Mouse (Mus musculus) midbrain, embryonic 16.5 days (tissue): ENCODE results near the gene Ghrhr. TPM values are rescaled to one million over a fixed set of nuclear protein-coding genes. Genes with fewer than 3 reads are reported as not detected.

Experiments used
- ATAC-seq: fragments of 200-750 bp; cut with Nextera tagmentation; 2 replicates; pipeline ENCODE4 v1.8.0; 2017; ENCODE audit warnings: moderate TSS enrichment
- H3K27ac ChIP-seq: fragments of 300-500 bp; sonication (generic); 2 replicates; pipeline ENCODE4 v1.5.1; 2014; ENCODE audit warnings: mild to moderate bottlenecking, low read length, mixed read lengths
- H3K27me3 ChIP-seq: fragments of 300-500 bp; sonication (generic); 2 replicates; pipeline ENCODE4 v1.6.1; 2014; ENCODE audit warnings: low read depth, low read length, mixed read lengths; ENCODE audit not compliant: control insufficient read depth, insufficient read depth
- H3K36me3 ChIP-seq: fragments of 300-500 bp; sonication (generic); 2 replicates; pipeline ENCODE4 v1.6.1; 2014; ENCODE audit warnings: mild to moderate bottlenecking, low read length, moderate library complexity, mixed read lengths; ENCODE audit not compliant: control insufficient read depth, insufficient read depth
- H3K4me1 ChIP-seq: fragments of 300-500 bp; sonication (generic); 2 replicates; pipeline ENCODE4 v1.6.1; 2014; ENCODE audit warnings: mild to moderate bottlenecking, low read length, mixed read lengths; ENCODE audit not compliant: control insufficient read depth, insufficient read depth
- H3K4me2 ChIP-seq: fragments of 300-500 bp; sonication (generic); 2 replicates; pipeline ENCODE4 v1.6.1; 2014; ENCODE audit warnings: mild to moderate bottlenecking, low read length, mixed read lengths
- H3K4me3 ChIP-seq: fragments of 300-500 bp; sonication (generic); 2 replicates; pipeline ENCODE4 v1.5.1; 2014; ENCODE audit warnings: low read depth, mild to moderate bottlenecking, low read length, moderate library complexity, mixed read lengths
- H3K9ac ChIP-seq: fragments of 300-500 bp; sonication (generic); 2 replicates; pipeline ENCODE4 v1.6.1; 2014; ENCODE audit warnings: low read depth, low read length, mixed read lengths
- H3K9me3 ChIP-seq: fragments of 300-500 bp; sonication (generic); replicated peaks from 2 replicates; pipeline ENCODE4 v1.6.1; 2014; ENCODE audit warnings: mild to moderate bottlenecking, low read length, mixed read lengths; ENCODE audit not compliant: control insufficient read depth, poor library complexity, severe bottlenecking
- WGBS: fragments of 180-500 bp; shearing (Covaris S2); extraction: QIAGEN DNeasy Blood & Tissue Kit; methylation state at CpG from one replicate; pipeline ENCODE4 v1.1.7; 2014; 5-methylcytosine and 5-hydroxymethylcytosine counted together
- polyA plus RNA-seq: library from polyadenylated mRNA; unstranded; fragments of >200 nt; fragmentation: Nextera tagmentation; extraction: Ambion mirVana; gene quantifications from 2 replicates; pipeline ENCODE4 v1.2.1, GENCODE M21; 2015

Gene Ghrhr
- polyA plus RNA-seq, 1 experiment from 2014 or later = not detected

GRCm38 (mm10) chr6:55381966-55382365 lies 5.9 kb downstream of the Ghrhr start:
- 75% methylated on average over 4 of the region's 4 CpGs for WGBS
- H3K4me1 ChIP-seq = no peaks in the 10 kb centered on the region
- no peak overlapping the region for H3K4me3 ChIP-seq
- no peak overlapping the region for H3K4me2 ChIP-seq
- no peak overlapping the region for H3K9ac ChIP-seq
- no peaks in the 10 kb centered on the region for H3K27me3 ChIP-seq
- ATAC-seq = no peak
- H3K27ac ChIP-seq = no peak overlapping the region
- H3K9me3 ChIP-seq = no peaks in the 10 kb centered on the region
- no peaks in the 10 kb centered on the region for H3K36me3 ChIP-seq

DNA sequence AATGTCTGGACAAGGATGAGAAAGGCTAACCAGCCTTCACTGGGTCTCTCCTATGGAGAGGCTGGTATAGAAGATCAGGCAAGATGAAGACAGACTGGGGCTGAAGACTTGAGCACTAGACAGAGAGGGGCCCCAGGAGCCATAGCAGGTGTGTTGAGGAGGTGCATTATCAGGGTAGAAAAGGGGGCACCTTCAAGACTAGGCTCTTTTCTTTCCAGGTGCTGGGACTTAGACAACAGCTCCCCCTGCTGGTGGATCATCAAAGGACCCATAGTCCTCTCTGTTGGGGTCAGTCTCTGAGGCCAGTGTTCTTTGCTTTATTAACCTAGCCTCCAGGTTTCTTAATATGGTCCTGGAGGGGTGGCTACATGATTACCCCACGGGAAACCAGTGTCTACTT lies 7.8 kb downstream of the Ghrhr start:
- Histone ChIP-seq H3K27ac (no peak overlapping the region), H3K4me2 (no peak overlapping the region), H3K36me3 (no peaks in the 10 kb centered on the region), H3K4me1 (no peaks in the 10 kb centered on the region; the same call in 1 of the 2 replicates), H3K4me3 (no peak overlapping the region), H3K9me3 (no peaks in the 10 kb centered on the region), H3K27me3 (no peaks in the 10 kb centered on the region), H3K9ac (no peak overlapping the region)
- WGBS = 7% methylated on average over 1 of the region's 1 CpGs
- no peak for ATAC-seq

- Histone ChIP-seq H3K27me3 (no peaks in the 10 kb centered on the region), H3K4me3 (no peak overlapping the region), H3K9me3 (no peaks in the 10 kb centered on the region), H3K4me2 (no peak overlapping the region), H3K9ac (no peak overlapping the region), H3K36me3 (no peaks in the 10 kb centered on the region), H3K27ac (no peak overlapping the region), H3K4me1 (no peaks in the 10 kb centered on the region; the same call in 1 of the 2 replicates)
- no peak for ATAC-seq
- 85% methylated on average over 5 of the region's 5 CpGs for whole genome bisulfite sequencing
Observed at GRCm38 (mm10) chr6:55384356-55384951, 8.4 kb downstream of the Ghrhr start.

DNA sequence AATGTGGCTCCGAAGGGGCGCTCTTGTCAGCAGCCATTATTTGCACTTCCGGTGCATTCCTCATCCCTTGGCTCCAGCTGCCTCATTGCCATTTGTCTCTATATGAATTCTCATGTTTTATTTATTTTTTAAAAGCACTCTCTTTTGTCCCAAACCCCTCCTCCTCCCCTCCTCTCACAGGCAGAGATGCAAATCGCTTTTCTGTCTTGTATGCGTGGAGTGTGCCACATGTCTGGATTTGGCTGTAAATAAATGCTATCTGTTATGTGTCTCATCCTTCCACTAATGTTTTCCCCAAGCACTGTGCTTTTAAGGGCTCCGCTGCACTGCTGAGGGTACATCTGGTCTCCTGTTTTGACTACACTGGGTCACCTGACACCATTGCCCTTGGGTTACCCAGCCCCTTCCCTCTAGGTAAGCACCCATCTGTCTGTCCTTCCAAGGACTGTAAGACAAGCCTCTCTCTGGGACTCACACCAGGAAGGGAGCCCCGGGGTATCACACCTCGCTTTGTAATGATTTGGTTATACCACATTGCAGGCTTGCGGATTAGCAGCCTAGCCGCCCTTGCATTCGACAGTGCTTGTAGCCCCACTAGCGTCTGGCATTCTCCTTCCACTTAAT lies 12.6 kb downstream of the Ghrhr start:
- 0 out of 2 replicates have a peak, but pooled peaks have one; percentile 15 for ATAC-seq
- Histone ChIP-seq H3K27me3 (no peaks in the 10 kb centered on the region), H3K4me2 (no peak overlapping the region), H3K4me3 (no peak overlapping the region), H3K9ac (no peak overlapping the region), H3K27ac (no peak overlapping the region), H3K36me3 (no peaks in the 10 kb centered on the region), H3K4me1 (peaks cover 7% of the 10 kb centered on the region), H3K9me3 (no peaks in the 10 kb centered on the region)
- WGBS = 29% methylated on average over 12 of the region's 12 CpGs

GRCm38 (mm10) chr6:55389321-55389720 lies 13.2 kb downstream of the Ghrhr start:
- Histone ChIP-seq H3K27me3 (no peaks in the 10 kb centered on the region), H3K4me3 (no peak overlapping the region), H3K4me2 (no peak overlapping the region), H3K9ac (no peak overlapping the region), H3K4me1 (peaks cover 7% of the 10 kb centered on the region), H3K27ac (no peak overlapping the region), H3K36me3 (no peaks in the 10 kb centered on the region), H3K9me3 (no peaks in the 10 kb centered on the region)
- 71% methylated on average over 5 of the region's 5 CpGs for WGBS
- no peak for ATAC-seq

- H3K4me3 ChIP-seq = no peak overlapping the region
- H3K27me3 ChIP-seq = no peaks in the 10 kb centered on the region
- H3K9me3 ChIP-seq = no peaks in the 10 kb centered on the region
- H3K36me3 ChIP-seq = no peaks in the 10 kb centered on the region
- H3K4me1 ChIP-seq = peaks cover 15% of the 10 kb centered on the region
- WGBS = 30% methylated on average over 4 of the region's 4 CpGs
- peak; percentile 34; the same call in 1 of the 2 replicates for ATAC-seq
- H3K27ac ChIP-seq = no peak overlapping the region
- H3K9ac ChIP-seq = no peak overlapping the region
- H3K4me2 ChIP-seq = no peak overlapping the region
Observed at GRCm38 (mm10) chr6:55391814-55392213, 15.7 kb downstream of the Ghrhr start.

DNA sequence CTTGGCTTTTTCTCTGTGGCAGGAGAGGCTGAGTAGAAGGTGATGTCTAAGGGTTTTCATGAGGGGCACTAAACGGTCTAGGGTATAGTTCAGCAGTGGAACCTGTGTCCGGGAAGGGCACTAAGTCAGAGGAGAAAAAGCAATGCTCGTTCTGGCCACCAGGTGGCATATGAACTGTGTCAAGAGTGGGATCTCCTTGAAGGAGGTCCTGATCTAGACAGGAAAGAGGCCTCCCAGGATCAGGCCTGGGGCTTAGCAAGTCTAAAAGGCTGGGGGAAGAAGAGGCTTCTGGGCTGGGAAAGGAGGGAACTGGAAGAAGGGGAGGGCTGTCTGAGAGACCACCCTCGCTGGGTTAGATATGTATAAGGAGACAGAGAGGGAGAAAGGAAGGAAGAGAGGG lies 16.4 kb downstream of the Ghrhr start:
- ATAC-seq = peak; percentile 33; the same call in 1 of the 2 replicates
- H3K4me2 ChIP-seq = no peak overlapping the region
- 11% methylated on average over 4 of the region's 4 CpGs for WGBS
- H3K4me3 ChIP-seq = no peak overlapping the region
- no peak overlapping the region for H3K9ac ChIP-seq
- no peaks in the 10 kb centered on the region for H3K9me3 ChIP-seq
- no peak overlapping the region for H3K27ac ChIP-seq
- H3K36me3 ChIP-seq = no peaks in the 10 kb centered on the region
- H3K27me3 ChIP-seq = no peaks in the 10 kb centered on the region
- H3K4me1 ChIP-seq = peaks cover 16% of the 10 kb centered on the region

DNA sequence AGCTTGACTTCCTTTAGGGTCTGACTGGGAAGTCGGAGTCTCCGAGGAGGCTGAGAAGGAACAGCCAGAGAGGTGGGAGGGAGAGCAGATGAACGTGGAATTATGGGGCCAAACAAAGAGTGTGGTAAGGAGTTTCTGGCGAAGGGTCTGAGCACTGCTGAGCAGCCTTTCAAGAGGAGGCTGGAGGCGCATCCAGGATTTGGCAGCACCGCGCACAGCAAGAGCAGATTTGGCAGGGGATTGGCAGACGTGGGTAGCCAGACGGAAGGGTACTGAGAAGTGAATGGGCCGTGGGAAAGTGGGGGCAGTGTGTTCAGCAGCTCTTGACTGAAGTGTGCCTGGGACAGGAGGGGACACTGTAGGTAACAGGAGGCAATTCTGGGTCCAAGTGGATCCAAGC lies 18.8 kb downstream of the Ghrhr start:
- WGBS = 57% methylated on average over 10 of the region's 10 CpGs
- ATAC-seq = no peak

DNA sequence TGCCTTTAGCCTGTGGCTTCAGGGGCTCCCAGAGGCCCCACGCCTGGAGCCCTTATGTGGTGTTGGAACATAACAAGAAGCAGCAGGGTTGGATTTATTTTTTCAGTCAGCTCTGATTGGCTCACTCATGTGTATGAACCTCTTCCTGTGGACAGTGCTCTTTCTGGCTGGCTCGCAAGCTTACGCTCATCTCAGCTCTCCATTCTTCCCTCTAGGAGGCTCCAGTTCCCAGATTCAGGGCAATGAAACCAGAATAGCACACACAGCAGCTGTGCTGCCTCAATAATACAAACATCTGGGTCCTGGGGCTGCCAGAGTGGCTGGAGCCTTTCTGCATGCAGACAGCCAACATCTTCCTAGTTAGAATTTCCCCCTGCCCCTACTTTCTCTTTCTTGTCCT lies 20.1 kb downstream of the Ghrhr start:
- 54% methylated on average over 3 of the region's 3 CpGs for WGBS

More for the DNA sequence above, 18.8 kb downstream of the Ghrhr start:
- H3K36me3 ChIP-seq = no peaks in the 10 kb centered on the region
- peaks cover 16% of the 10 kb centered on the region for H3K4me1 ChIP-seq
- no peaks in the 10 kb centered on the region for H3K9me3 ChIP-seq
- no peak overlapping the region for H3K4me3 ChIP-seq
- H3K27ac ChIP-seq = 0 out of 2 replicates have a peak overlapping the region, but pooled peaks have one; percentile 31
- H3K4me2 ChIP-seq = no peak overlapping the region
- no peak overlapping the region for H3K9ac ChIP-seq
- no peaks in the 10 kb centered on the region for H3K27me3 ChIP-seq

More for the DNA sequence above, 20.1 kb downstream of the Ghrhr start:
- peak overlapping the region; percentile 70 for H3K27ac ChIP-seq
- H3K9me3 ChIP-seq = no peaks in the 10 kb centered on the region
- no peaks in the 10 kb centered on the region for H3K36me3 ChIP-seq
- H3K27me3 ChIP-seq = no peaks in the 10 kb centered on the region
- no peak overlapping the region for H3K9ac ChIP-seq
- H3K4me3 ChIP-seq = no peak overlapping the region
- ATAC-seq = peak; percentile 42
- H3K4me1 ChIP-seq = peaks cover 16% of the 10 kb centered on the region
- no peak overlapping the region; the same call in 1 of the 2 replicates for H3K4me2 ChIP-seq
